Mouse (Mus musculus) A20 (cell line): Measurements from ENCODE around the gene Tubb2b.

Experiments
- DNase-seq: peaks from one replicate; pipeline ENCODE4 v3.0.0-alpha.2; 2011; ENCODE audit warnings: low read depth, low spot score

Gene Tubb2b

DNA sequence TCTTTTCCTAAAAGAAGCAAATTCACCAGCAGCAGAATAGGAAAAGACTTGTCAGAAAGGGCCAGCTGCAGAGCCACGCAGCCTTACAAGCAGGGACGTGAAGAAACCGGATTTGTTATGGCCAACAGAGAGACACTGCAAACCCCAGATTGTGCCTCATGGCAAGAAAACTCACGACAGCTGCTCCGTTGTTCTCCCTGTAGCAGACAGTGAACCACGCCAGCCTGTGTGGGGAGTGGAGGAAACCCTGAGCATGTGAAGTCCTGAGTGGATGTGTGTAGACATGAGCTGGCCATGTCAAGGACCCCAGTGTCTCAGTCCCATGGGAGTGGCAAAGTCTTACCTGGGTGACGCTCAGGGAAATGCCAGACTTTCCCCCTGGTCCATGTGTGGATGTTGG lies 6.3 kb upstream of the Tubb2b start:
- no peak for DNase-seq

DNA sequence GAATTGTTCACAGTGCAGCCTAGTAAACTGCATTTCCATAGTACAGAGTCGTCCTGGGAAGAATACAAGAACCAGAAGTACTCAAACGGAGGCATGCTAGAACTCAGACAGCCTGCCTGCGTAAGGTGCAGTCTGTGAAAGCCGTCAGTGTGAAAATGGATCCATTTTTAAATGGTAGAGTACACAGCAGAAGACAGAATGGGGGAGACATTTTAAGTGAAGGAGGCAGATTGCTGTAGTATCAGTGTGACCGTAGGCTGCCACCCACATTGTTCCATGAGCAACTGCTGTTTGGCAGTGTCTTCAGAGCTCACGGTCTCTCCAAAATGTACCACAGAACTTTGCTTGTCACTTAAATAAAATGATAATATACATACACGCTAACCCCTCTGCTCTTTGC lies 4.0 kb upstream of the Tubb2b start:
- no peak for DNase-seq

DNA sequence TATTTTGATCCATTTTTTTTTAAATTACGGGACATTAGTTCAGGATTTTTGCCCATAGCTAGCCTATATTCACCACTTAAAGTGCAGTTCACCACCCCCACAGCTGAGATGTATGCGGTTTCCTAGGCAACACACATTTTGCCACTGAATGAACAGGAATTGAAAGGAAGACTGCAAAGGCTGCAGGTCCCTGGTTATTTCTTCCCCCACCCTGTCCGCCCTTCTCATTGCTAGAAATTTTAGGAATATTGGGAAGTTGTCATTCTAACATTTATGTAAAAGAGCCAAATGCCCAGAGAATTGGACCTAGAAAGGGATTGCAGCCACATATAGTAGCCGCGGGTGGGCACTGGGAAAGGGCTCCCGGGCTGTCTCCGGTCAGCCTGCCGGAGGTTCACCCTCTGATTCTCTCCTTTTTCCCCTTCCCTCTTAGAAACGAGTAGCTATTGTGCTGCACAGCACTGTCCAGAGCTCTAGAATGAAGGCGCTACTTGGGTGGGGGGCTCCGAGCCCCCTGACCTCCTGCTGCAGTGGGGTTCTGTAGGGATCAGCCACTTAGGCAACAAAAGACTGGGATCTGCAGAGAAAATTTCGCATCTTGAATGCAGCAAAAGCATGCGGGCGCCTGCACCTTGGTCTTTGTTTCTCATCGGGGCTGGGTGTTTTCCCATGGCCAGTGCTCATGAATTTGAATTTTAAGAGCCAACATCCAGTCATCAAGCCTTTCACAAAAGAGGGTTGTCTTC lies 3.2 kb upstream of the Tubb2b start:
- no peak for DNase-seq

DNA sequence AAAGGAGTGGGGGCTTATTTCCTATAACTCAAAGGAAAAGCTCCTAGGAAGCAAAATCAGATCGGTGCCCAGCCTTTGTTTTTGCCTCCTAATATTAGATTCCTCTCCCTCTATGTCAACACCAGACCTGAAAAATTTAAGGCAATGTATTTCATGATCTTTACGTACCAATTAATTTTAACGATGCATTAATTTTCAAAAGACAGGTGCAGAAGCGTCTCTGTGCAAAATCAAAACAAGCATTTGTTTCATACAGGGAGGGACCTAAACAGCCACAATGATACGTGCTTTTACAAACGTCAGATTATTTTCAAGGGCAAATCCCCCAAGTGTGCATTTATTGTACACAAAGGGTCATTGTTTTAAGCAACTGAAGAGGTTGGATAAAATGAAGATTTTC lies 2.6 kb upstream of the Tubb2b start:
- DNase-seq, result no peak

DNA sequence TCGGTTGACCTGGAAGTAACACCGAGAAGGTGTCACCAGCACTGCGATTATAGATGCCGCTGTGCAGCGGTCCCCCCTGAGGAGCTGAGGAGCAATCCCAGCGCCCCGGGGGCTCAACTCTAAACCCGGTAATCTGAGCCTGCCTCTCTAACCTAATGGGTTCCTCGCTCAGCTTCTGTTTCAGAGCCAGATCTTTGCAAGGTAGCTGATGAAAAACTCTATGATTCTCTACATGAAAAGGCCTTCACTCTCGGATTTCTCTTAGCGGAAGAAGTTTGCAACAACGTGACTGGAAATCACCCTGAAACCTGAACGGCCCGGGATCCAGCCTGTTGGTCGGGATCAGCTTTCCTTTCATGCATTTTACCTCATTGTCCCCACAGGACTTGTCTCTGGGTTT lies 2.0 kb upstream of the Tubb2b start:
- DNase-seq, result no peak

DNA sequence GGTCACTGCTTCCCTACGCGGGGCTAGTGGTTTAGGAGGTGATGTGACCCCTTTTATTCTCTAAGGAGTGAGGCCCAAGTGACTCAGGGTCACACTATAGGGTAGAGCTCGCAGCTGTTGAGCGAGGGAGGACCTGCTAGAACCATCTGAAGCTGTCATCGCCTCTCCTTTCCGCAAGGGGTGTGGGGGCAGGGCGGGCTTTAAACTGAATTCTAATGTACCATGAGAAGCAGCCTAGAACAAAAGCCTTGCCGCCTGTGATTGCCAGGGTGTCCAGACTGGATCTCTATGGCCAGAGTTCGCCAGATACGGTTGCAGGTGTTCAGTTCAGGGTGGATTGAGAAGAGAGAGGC lies 1.4 kb upstream of the Tubb2b start:
- no peak for DNase-seq

DNA sequence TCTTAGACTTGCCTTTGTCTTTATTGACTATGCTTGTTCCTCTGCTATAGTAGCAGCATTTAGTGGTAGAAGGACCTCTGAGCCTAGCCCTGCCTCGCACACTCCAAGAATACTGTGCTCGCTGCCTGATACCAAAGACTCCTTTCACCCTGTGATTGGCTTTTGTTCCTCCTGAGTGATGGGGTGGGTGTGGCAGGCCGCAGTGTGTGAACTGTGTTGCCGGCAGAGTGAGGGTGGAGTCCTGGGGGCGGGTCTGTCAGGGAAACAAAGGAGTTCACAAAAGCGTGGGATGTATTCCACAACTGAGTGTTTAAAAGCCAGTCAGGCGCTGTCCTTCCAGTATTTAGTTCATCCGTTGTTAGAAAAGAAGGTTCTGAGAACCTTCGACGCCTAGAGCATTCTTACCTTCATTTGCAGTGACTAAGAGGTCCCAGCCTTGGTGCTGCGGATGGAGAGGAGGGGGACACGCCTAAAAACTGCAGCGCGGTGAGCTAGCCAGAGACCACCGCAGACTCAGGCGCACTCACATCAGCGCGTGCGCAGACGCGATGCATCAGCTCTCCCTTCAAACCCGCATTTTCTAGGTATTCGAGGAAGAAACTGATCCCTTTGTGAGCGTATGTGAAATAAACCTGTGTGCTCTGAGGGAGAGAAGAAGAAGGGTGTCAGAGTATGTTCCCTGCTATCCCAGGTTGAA lies 893 bp upstream of the Tubb2b start:
- DNase-seq, result no peak

DNA sequence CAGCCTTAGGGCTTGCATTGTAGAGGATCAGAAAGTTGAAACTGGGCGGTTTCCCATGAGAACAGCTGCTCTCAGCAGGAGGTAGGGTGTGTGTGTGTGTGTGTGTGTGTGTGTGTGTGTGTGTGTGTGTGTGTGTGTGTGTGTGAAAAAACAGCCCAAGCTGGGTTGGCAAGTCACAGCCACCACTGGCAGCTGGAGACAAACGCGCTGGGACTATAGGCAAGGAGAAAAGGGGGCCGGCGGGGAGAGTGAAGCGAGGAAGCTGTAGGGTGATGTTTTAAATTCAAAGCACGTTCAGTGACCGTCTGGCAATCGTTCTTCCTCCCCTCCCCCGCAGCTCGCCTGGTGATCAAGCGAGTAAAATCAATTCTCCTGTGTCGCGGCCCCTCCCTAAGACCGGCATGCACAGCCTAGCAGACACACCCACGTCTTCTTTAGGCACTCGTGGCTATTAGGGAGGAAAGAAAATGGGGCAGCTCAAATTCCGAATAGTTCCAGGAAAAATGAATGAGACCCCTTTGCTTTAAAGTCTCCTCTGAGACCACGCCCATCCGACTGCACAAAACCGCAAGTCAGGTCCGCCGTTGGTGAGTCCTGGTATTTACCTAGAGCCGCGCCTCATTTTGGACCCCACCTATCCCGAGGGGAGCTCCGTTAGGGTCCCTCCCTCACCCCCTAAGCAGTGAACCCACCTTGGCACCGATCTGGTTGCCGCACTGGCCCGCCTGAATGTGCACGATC lies 611 bp downstream of the Tubb2b start:
- DNase-seq, result peak; percentile 86

DNA sequence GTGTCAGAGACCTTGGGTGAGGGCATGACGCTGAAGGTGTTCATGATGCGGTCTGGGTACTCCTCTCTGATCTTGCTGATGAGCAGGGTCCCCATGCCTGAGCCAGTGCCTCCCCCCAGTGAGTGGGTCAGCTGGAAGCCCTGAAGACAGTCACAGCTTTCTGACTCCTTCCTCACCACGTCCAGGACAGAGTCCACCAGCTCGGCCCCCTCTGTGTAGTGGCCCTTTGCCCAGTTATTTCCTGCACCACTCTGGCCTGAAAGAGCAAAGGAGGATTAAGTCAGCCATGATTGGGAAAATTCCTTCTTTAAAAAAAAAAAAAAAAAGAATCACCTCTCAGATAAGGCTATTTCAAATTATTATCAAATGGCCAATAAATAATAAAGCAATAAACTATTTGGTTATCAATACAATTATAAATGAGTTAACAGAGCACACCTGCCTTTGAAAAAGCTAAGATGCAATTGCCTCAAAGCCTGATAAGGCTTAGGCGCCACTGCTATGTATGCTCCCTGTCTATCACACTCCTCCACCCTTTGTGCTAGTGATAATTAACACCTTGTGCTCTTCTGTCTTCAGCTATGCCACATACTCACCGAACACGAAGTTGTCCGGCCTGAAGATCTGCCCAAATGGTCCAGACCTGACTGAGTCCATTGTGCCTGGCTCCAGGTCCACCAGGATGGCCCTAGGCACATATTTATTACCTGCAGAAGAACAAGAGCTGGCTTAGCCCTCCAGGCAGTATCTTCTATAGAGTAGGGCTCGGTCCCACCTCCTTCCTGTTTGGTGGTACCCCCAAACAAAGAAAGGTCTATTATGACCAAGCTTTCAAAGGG lies 1.8 kb downstream of the Tubb2b start:
- no peak for DNase-seq

DNA sequence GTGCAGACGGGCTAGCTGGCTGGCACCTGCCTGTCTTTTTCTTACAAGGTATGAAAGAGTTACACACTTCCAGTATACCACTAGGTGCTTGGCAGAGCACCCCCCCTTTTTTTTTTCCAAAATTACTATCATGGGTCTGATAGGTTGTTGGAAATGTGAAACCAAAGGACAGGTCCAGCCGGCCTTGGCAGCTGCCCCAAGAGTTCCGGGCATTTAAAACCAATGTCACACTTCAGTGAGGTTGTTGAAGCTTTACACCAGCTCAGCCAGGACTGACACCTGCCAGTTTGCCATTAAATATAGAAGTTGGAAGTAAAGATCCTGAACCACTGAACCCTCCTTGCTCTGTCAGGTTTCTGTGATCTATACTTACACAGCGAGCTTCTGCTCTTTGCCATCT lies 4.6 kb downstream of the Tubb2b start:
- DNase-seq, result no peak

DNA sequence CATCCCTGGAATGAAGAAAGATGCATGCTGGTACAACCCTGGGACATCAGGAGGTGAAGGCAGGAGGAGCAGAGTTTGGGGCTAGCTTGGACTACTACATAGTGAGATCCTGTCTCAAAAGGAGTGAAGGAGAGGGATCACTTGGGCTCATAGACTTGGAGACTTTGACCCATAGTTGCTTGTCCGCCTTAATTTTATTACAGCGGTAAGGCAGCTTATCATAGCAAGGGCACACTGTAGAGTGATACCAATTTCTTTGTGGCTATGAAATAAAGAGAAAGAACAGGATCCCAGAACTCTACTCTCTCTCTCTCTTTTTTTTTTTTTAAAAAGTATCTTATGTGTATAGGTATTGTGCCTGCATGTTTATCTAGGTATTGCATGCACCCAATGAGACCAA lies 9.7 kb downstream of the Tubb2b start:
- DNase-seq, result no peak

DNA sequence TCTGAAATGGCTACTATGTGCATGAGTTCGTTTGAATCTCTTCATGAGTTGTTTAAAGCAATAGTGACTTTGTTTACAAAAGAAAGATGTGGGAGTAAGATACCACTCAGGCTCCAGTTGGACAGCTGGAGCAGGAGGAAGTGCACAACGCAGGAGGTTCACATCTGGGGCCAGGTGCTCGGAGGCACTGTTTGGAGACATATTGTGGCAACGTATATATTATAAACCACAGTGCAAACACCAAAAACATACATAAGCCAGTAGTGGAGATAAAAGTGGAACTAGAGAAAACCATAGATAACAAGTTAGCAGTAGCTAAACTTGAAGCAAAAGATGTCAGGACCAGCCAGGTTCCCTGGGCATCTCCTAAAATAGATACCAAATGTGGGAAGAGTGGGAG lies 10.9 kb downstream of the Tubb2b start:
- DNase-seq, result no peak

DNA sequence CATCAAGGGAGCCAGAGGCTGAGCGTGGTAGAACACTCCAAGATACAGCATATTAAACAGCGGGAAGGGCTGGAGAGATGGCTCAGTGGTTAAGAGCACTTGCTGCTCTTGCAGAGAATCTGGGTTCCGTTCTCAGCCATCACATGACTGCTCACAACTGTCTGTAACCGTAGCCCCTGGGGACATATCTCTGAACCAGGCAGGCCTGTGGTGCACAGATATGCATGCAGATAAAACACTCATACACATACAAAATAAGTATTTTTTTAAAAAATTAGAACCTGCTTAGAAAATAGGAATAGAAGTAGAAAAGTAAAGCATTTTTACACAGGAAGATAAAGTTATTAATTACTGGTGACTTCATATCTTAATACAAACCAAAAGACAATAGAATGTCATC lies 11.4 kb downstream of the Tubb2b start:
- DNase-seq, result no peak

DNA sequence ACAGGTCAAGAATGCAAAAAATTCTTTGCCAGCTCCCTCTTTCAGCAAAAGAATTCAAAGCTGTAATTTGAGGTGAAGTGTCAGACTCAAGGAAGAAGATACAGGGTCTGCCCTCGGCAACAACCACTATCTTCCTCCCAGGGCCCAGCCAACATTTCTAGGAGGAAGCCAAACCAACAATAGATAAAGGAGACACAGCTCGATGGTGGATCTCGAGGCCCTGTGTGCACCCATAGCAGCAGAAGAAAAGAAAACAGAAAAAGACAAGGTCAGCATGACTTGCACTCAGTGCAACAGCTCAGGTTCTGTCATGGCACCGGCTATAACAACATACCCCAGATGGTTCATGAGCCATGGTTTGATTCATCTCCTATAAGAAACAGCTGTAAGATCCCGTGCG lies 13.8 kb downstream of the Tubb2b start:
- no peak for DNase-seq

DNA sequence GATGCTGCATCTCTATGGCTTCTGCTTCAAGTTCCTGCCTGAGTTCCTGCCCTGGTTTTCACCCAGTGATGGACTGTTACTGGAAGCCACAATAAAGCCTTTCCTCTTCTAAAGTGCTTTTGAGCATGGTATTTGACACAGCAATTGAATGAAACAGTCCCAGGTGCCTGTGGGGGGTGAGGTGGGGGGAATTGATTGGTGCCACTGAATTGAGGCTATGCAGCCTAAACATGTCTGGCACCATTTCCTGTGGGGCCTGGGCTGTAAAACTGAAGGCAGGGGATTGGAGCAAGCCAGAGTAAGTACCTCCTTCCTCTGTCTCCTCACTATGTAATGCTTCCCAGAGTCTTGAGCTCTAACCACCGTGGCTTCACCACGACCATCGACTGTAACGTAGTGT lies 15.6 kb downstream of the Tubb2b start:
- DNase-seq, result no peak

DNA sequence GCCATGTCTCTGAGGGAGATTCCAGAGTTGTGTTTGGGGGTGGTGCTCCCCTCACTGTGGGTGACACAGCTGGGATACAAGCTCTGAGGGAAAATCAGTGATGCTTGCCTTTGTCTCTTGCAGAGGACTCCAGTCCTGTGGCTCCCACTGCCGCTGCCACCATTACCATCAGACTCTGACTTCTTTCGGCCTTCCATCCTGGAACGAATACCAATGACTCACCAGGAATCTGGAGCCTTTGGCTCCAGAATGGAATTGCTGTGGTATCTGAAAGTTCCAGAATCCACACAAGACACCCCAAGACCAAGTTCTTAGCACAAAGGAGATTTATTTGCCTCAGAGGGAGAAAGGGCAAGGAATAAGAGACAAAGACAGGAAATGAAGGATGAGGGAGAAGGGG lies 17.2 kb downstream of the Tubb2b start:
- no peak for DNase-seq

DNA sequence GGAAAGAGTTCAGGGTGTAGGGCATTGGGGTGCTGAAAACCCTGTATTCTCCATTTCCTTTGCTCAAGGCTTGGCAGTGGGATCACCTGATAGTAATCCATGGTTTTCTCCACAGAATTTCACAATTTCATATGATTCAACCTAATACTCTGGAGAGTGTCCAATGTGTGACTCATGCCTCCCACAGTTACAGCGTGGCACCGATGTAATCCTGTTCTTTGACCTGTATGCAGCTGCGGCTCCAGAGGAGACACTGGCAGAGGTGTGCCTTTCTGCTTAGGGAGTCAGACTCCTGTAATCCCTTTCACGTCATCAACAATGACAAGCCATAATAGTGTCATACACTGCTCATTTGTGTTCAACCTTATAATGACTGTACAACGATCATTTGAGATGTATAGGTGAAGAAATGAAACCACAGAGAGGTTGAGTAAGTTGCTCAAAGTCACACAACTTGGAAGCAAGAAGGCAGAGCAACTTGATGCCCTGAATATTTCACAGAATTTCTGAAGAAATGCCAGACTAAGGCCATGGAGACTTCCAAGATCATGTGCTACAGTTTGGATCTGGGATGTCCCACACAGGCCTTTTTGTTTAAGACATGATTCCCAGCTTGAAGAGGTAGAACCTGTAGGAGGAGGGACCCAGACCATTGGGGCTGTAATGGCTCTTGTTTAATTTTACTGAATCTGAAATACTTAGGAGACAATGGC lies 17.7 kb downstream of the Tubb2b start:
- DNase-seq, result no peak

DNA sequence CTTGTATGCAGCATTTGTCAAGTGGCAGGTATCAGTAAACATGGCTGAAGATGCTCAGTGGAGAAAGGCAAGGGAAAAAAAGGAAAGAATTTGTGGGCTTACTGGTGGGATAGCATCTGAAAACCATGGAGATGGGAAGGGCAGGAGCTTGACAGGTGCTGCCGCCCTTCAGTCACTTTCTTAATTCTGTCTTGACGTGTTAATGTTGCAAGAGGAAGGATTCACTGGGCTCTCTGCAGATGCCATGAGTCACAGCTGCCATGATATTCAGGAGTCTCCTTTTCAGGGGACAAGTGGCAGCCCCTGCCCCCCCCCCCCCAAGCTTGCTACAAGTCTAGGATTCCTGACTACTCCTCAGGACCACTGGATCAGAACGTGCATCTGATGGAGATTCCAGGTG lies 18.4 kb downstream of the Tubb2b start:
- DNase-seq, result no peak

DNA sequence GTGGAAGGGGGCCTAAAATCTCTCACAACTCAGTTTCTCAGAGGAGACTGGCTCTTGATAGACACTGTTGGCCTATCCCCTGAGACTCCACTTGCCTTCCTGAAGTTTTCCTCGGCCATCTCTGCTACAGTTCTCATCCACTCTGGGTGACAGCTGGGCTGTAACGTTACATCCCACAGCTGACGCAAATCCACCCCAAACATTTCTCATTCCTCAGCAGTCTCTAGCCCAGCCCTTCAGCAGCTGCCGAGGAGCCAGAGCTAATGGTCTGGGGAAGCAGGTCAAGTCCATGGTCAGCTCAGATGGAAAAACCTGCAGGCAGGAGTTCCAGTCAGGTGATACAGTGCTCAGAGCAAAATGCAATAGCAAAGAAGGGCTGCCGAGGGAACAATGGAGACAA lies 19.2 kb downstream of the Tubb2b start:
- no peak for DNase-seq

DNA sequence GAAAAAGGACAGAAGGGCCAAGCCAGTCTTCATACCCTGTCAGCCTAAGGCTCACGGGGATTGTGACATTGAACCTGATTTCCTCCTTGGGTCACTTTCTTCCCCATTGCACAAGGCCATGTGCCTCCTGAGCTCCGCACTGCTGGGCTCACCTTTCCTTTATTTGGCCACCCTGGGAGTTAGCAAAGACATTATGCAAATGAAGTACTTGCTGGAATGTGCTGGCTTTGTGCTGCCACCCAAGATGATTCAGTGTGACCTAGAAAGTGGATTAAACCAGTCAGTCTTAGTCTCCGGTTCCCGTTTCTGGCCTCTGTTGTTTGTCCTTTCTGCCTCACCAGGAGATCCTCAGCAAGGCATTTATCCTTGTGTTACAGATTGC lies 20.6 kb downstream of the Tubb2b start:
- no peak for DNase-seq

DNA sequence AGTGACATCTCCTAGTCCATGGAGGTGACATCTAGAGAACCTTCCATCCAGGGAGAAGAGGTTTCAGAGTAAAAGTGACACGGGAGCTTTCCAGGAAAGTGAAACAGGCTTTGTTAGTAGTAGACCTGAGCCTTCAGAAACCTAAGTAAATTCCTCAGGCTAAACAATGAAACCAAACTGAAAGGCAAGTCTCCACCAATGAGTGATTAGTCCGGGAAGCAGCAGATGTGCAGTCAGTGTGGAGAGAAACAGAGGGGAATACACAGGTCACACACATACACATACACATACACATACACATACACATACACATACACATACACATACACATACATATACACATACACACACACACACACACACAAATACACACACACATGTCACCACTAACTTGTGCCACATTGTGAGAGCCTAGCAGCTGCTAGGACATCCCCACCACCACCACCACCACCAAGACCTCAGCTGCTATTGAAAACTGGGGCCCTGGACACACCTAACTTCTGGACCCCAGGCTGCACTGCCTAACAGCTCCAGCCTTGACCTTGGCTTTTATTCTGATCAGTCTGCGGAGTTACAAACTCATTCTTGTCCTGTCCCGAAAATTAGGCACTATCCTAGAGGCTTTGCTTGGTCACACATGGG lies 21.1 kb downstream of the Tubb2b start:
- DNase-seq, result no peak
